Mouse (Mus musculus) embryonic facial prominence, embryonic 15.5 days (tissue): Measurements from ENCODE around the gene Cbll1. TPM values are rescaled to one million over a fixed set of nuclear protein-coding genes. Genes with fewer than 3 reads are reported as not detected.

Experiments
- polyA plus RNA-seq: library from polyadenylated mRNA; unstranded; fragments of >200 nt; fragmentation: Nextera tagmentation; extraction: Ambion mirVana; gene quantifications from 2 replicates; pipeline ENCODE4 v1.2.1, GENCODE M21; 2015

Gene Cbll1
- polyA plus RNA-seq, 1 experiment from 2014 or later: 14.9 TPM

Other genes starting within 250 kb of the Cbll1 start
- gene Lamb1, start 234.4 kb downstream of the Cbll1 start, polyA plus RNA-seq: 68.5 and 70.9 TPM in 2 replicates
- gene Dld, start 148.2 kb downstream of the Cbll1 start, polyA plus RNA-seq: 112 TPM in 2 replicates
- 0.12 and 0.13 TPM in 2 replicates for gene Slc26a3, start 108.7 kb downstream of the Cbll1 start, polyA plus RNA-seq
- 0.13 and 0.17 TPM in 2 replicates for gene Slc26a4, start 60.4 kb upstream of the Cbll1 start, polyA plus RNA-seq
- 27.6 and 30.2 TPM in 2 replicates for gene Bcap29, start 135.0 kb upstream of the Cbll1 start, polyA plus RNA-seq
- gene Dus4l, start 155.2 kb upstream of the Cbll1 start, polyA plus RNA-seq: 11.9 and 12.6 TPM in 2 replicates
- gene Cog5, start 155.3 kb upstream of the Cbll1 start, polyA plus RNA-seq: 27.6 and 28.8 TPM in 2 replicates
- 0.97 and 1.1 TPM in 2 replicates for gene Gpr22, start 214.3 kb upstream of the Cbll1 start, polyA plus RNA-seq